Mouse (Mus musculus) forebrain, postnatal 0 days (tissue): ENCODE data around the gene Ndufs1. TPM values are rescaled to one million over a fixed set of nuclear protein-coding genes. Genes with fewer than 3 reads are reported as not detected.
"Not testable (repeated sequence)": the region's sequence is repeated elsewhere in the genome, so short reads cannot be mapped to it uniquely, and the experiment has no call there.

Experiments used
- ATAC-seq: fragments of 200-750 bp; cut with Nextera tagmentation; 2 replicates; pipeline ENCODE4 v1.8.0; 2017; ENCODE audit warnings: mild to moderate bottlenecking, moderate library complexity
- DNase-seq: peaks from one replicate; pipeline ENCODE4 v3.0.0-alpha.2; 2015
- H3K27ac ChIP-seq: fragments of 300-500 bp; sonication (generic); 2 replicates; pipeline ENCODE4 v1.5.1; 2014; ENCODE audit warnings: low read depth, mild to moderate bottlenecking, antibody characterized with exemption, low read length, moderate library complexity, mixed read lengths
- H3K27me3 ChIP-seq: fragments of 300-500 bp; sonication (generic); 2 replicates; pipeline ENCODE4 v1.6.1; 2014; ENCODE audit warnings: mild to moderate bottlenecking, low read length, mixed read lengths; ENCODE audit not compliant: insufficient read depth
- H3K36me3 ChIP-seq: fragments of 300-500 bp; sonication (generic); 2 replicates; pipeline ENCODE4 v1.6.1; 2014; ENCODE audit warnings: mild to moderate bottlenecking, moderate library complexity; ENCODE audit not compliant: insufficient read depth
- H3K4me1 ChIP-seq: fragments of 300-500 bp; sonication (generic); 2 replicates; pipeline ENCODE4 v1.6.1; 2014; ENCODE audit warnings: antibody characterized with exemption; ENCODE audit not compliant: insufficient read depth
- H3K4me2 ChIP-seq: fragments of 300-500 bp; sonication (generic); 2 replicates; pipeline ENCODE4 v1.6.1; 2014; ENCODE audit warnings: low read depth, mild to moderate bottlenecking, moderate library complexity
- H3K4me3 ChIP-seq: fragments of 300-500 bp; sonication (generic); 2 replicates; pipeline ENCODE4 v1.5.1; 2014; ENCODE audit warnings: low read depth, low read length, mixed read lengths
- H3K9ac ChIP-seq: fragments of 300-500 bp; sonication (generic); 2 replicates; pipeline ENCODE4 v1.6.1; 2014; ENCODE audit warnings: mild to moderate bottlenecking
- H3K9me3 ChIP-seq: fragments of 300-500 bp; sonication (generic); 2 replicates; pipeline ENCODE4 v1.6.1; 2016; ENCODE audit warnings: low read length
- CTCF ChIP-seq: sonication (generic); IDR thresholded peaks from 2 replicates; pipeline ENCODE4 v1.5.1; 2016; ENCODE audit warnings: antibody characterized with exemption, control low read depth, low read depth
- WGBS: fragments of 180-500 bp; shearing (Covaris S2); extraction: QIAGEN DNeasy Blood & Tissue Kit; methylation state at CpG from one replicate; pipeline ENCODE4 v1.1.7; 2014; 5-methylcytosine and 5-hydroxymethylcytosine counted together
- polyA plus RNA-seq: library from polyadenylated mRNA; unstranded; fragments of >200 nt; fragmentation: Nextera tagmentation; extraction: Ambion mirVana; gene quantifications from 2 replicates; pipeline ENCODE4 v1.2.1, GENCODE M21; 2015
- total RNA-seq: library from RNA; depleted of rRNA; stranded (reverse); fragments of >200 nt; gene quantifications from 2 replicates; pipeline ENCODE4 v1.2.3, GENCODE M21; 2014

The Ndufs1 gene
- total and polyA plus RNA-seq, 2 experiments from 2014 or later: 110 to 122 TPM

GRCm38 (mm10) chr1:63176259-63176603, 402 bp downstream of the Ndufs1 start:
- no peak for TF ChIP-seq CTCF
- H3K9me3 ChIP-seq: no peaks in the 10 kb centered on the region
- H3K36me3 ChIP-seq: peaks cover 24% of the 10 kb centered on the region; the same call in 1 of the 2 replicates
- H3K4me3 ChIP-seq: peak overlapping the region; percentile 98
- no peaks in the 10 kb centered on the region for H3K27me3 ChIP-seq
- 0% methylated on average over 14 of the region's 14 CpGs for WGBS
- peak; percentile 9 for ATAC-seq
- H3K4me2 ChIP-seq: peak overlapping the region; percentile 77
- no peak for DNase-seq
- peak overlapping the region; percentile 92 for H3K27ac ChIP-seq
- peak overlapping the region; percentile 91 for H3K9ac ChIP-seq
- H3K4me1 ChIP-seq: peaks cover 23% of the 10 kb centered on the region

- Histone ChIP-seq H3K4me1 (peaks cover 23% of the 10 kb centered on the region), H3K9ac (peak overlapping the region; percentile 91), H3K36me3 (peaks cover 27% of the 10 kb centered on the region; the same call in 1 of the 2 replicates), H3K4me2 (peak overlapping the region; percentile 77), H3K4me3 (peak overlapping the region; percentile 98), H3K27me3 (no peaks in the 10 kb centered on the region), H3K9me3 (no peaks in the 10 kb centered on the region), H3K27ac (peak overlapping the region; percentile 92; the same call in 1 of the 2 replicates)
- TF ChIP-seq CTCF: no peak
- DNase-seq: no peak
- ATAC-seq: no peak
- 11% methylated on average over 11 of the region's 11 CpGs for WGBS
Observed at GRCm38 (mm10) chr1:63175853-63176252, 780 bp downstream of the Ndufs1 start.

DNA sequence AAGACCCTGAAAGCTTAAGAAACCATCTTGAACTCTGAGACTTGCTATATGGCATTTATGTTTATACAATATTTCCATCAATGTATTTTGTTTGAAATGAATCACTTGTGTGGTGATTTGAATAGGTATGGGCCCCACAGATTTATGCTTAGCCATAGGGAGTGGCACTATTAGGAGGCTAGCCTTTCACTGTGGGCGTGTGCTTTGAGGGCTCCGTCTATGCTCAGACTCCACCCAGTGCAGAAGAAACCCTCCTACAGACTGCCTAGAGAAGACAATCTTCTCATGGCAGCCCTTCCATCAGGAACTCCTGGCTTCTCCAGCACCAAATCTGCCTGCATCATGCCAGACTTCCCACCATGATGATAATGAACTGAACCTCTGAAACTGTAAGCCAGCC, 8.0 kb downstream of the Ndufs1 start:
- DNase-seq: no peak
- H3K4me1 ChIP-seq: no peaks in the 10 kb centered on the region
- no peak overlapping the region for H3K4me2 ChIP-seq
- no peak for TF ChIP-seq CTCF
- peaks cover 42% of the 10 kb centered on the region for H3K36me3 ChIP-seq
- no peak overlapping the region for H3K4me3 ChIP-seq
- H3K9me3 ChIP-seq: no peaks in the 10 kb centered on the region
- no peak overlapping the region for H3K27ac ChIP-seq
- ATAC-seq: no peak
- WGBS: 88% methylated on average over 2 of the region's 2 CpGs
- no peaks in the 10 kb centered on the region for H3K27me3 ChIP-seq
- H3K9ac ChIP-seq: no peak overlapping the region

DNA sequence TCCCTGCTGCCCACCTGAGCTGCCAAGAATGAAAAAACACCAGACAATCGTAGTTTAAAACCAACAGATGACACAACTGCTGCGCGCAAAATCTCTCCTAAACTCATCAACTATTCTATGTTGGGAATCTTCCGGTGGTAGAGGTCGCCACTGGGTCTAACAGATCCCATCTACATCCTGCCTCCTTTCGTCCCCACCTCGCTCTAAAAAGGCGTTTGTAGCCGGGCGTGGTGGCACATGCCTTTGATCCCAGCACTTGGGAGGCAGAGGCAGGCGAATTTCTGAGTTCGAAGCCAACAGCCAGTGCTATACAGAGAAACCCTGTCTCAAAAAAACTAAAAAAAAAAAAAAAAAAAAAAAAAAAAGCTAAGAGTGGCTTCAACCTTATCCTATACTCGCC, 36.4 kb downstream of the Ndufs1 start:
- Histone ChIP-seq H3K36me3 (peaks cover 36% of the 10 kb centered on the region), H3K4me3 (no peak overlapping the region), H3K4me1 (no peaks in the 10 kb centered on the region), H3K27me3 (no peaks in the 10 kb centered on the region), H3K9me3 (no peaks in the 10 kb centered on the region), H3K4me2 (no peak overlapping the region), H3K9ac (no peak overlapping the region), H3K27ac (no peak overlapping the region)
- ATAC-seq (no peak), DNase-seq (no peak)
- whole genome bisulfite sequencing: 98% methylated on average over 13 of the region's 13 CpGs
- TF ChIP-seq CTCF: no peak

DNA sequence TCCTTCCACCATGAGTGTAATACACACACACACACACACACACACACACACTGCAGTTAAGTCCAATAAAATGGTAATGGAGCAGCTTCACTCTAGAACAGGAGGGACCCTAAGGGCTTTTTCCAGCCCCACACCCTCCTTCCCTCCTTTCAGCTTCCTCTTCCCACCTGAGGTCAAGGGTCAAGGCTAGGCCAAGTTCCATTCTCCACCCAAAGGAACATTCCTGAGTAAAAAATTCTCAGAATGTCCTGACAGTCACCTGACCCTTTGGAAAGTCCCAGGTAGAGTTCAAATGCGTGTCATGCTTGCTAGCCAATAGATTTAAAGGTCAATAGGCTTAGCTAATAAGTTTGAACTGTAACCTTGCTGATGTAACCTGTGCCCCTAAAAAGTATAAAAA, 38.0 kb downstream of the Ndufs1 start:
- not testable (repeated sequence) for DNase-seq, H3K4me3 ChIP-seq, H3K4me1 ChIP-seq, ATAC-seq, H3K9me3 ChIP-seq, H3K4me2 ChIP-seq, H3K9ac ChIP-seq, H3K27me3 ChIP-seq, H3K27ac ChIP-seq
- 100% methylated on average over 1 of the region's 1 CpGs for WGBS
- H3K36me3 ChIP-seq: peaks cover 22% of the 10 kb centered on the region

DNA sequence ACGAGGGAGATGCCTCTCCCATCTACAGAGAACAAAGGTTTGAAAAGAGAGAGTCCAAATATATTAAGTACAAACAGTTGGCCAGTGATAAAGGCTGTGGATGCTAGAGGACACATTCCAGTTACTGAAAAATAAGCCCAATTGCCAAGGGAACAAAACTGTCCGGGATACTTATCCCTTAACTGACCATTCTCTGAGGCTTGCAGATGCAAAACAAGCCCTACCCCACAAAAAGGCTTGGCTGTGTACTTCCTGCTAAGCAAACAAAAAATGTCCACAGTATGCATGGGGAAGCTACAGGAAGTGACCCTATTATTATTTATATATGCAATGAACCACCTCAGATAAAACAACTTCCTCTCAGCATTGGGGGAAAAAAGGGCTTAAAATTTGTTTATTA, 38.7 kb downstream of the Ndufs1 start:
- Histone ChIP-seq H3K9ac (no peak overlapping the region), H3K4me3 (no peak overlapping the region), H3K4me1 (no peaks in the 10 kb centered on the region), H3K27ac (no peak overlapping the region), H3K4me2 (no peak overlapping the region), H3K27me3 (no peaks in the 10 kb centered on the region), H3K36me3 (peaks cover 22% of the 10 kb centered on the region; the same call in 1 of the 2 replicates), H3K9me3 (no peaks in the 10 kb centered on the region)
- WGBS: 85% methylated on average over 2 of the region's 2 CpGs
- ATAC-seq: no peak
- DNase-seq: no peak
- no peak for TF ChIP-seq CTCF

GRCm38 (mm10) chr1:63134530-63134929, 42.1 kb downstream of the Ndufs1 start:
- no peak overlapping the region for H3K9ac ChIP-seq
- H3K36me3 ChIP-seq: peaks cover 11% of the 10 kb centered on the region; the same call in 1 of the 2 replicates
- 83% methylated on average over 3 of the region's 3 CpGs for WGBS
- no peaks in the 10 kb centered on the region for H3K9me3 ChIP-seq
- ATAC-seq (no peak), DNase-seq (no peak)
- no peaks in the 10 kb centered on the region for H3K27me3 ChIP-seq
- H3K27ac ChIP-seq: no peak overlapping the region
- no peak overlapping the region for H3K4me2 ChIP-seq
- no peak for TF ChIP-seq CTCF
- no peak overlapping the region for H3K4me3 ChIP-seq
- H3K4me1 ChIP-seq: no peaks in the 10 kb centered on the region

- no peak for ATAC-seq
- Histone ChIP-seq H3K4me1 (no peaks in the 10 kb centered on the region), H3K36me3 (no peaks in the 10 kb centered on the region), H3K27me3 (no peaks in the 10 kb centered on the region), H3K4me2 (no peak overlapping the region), H3K9me3 (no peaks in the 10 kb centered on the region), H3K27ac (no peak overlapping the region), H3K4me3 (no peak overlapping the region), H3K9ac (no peak overlapping the region)
- TF ChIP-seq CTCF: no peak
- DNase-seq: no peak
- WGBS: 94% methylated on average over 11 of the region's 11 CpGs
Observed at GRCm38 (mm10) chr1:63131766-63132165, 44.9 kb downstream of the Ndufs1 start.
